Mouse (Mus musculus) neural tube, embryonic 15.5 days (tissue): Measurements from ENCODE around the gene Tmbim1. TPM values are rescaled to one million over a fixed set of nuclear protein-coding genes. Genes with fewer than 3 reads are reported as not detected.
"Not testable (repeated sequence)": the region's sequence is repeated elsewhere in the genome, so short reads cannot be mapped to it uniquely, and the experiment has no call there.

Experiments
- ATAC-seq: fragments of 200-750 bp; cut with Nextera tagmentation; 2 replicates; pipeline ENCODE4 v1.8.0; 2017; ENCODE audit warnings: mild to moderate bottlenecking, moderate TSS enrichment, moderate library complexity; ENCODE audit not compliant: low FRiP score
- H3K27ac ChIP-seq: fragments of 300-500 bp; sonication (generic); replicated peaks from 2 replicates; pipeline ENCODE4 v1.5.1; 2015; ENCODE audit warnings: mild to moderate bottlenecking, inconsistent platforms
- H3K27me3 ChIP-seq: fragments of 300-500 bp; sonication (generic); replicated peaks from 2 replicates; pipeline ENCODE4 v1.6.1; 2015; ENCODE audit warnings: inconsistent platforms
- H3K36me3 ChIP-seq: fragments of 300-500 bp; sonication (generic); 2 replicates; pipeline ENCODE4 v1.6.1; 2015; ENCODE audit warnings: inconsistent platforms
- H3K4me1 ChIP-seq: fragments of 300-500 bp; sonication (generic); 2 replicates; pipeline ENCODE4 v1.6.1; 2015; ENCODE audit warnings: inconsistent platforms
- H3K4me2 ChIP-seq: fragments of 300-500 bp; sonication (generic); 2 replicates; pipeline ENCODE4 v1.6.1; 2015; ENCODE audit warnings: inconsistent platforms, mild to moderate bottlenecking, moderate library complexity
- H3K4me3 ChIP-seq: fragments of 300-500 bp; sonication (generic); replicated peaks from 2 replicates; pipeline ENCODE4 v1.5.1; 2015; ENCODE audit warnings: mild to moderate bottlenecking, inconsistent platforms
- H3K9ac ChIP-seq: fragments of 300-500 bp; sonication (generic); replicated peaks from 2 replicates; pipeline ENCODE4 v1.6.1; 2015; ENCODE audit warnings: mild to moderate bottlenecking, inconsistent platforms
- H3K9me3 ChIP-seq: fragments of 300-500 bp; sonication (generic); replicated peaks from 2 replicates; pipeline ENCODE4 v1.6.1; 2016; ENCODE audit warnings: inconsistent platforms
- WGBS: fragments of 180-500 bp; shearing (Covaris S2); methylation state at CpG from one replicate; pipeline ENCODE4 v1.1.7; 2015; ENCODE audit warnings: mixed read lengths; 5-methylcytosine and 5-hydroxymethylcytosine counted together
- polyA plus RNA-seq: library from polyadenylated mRNA; unstranded; fragments of >200 nt; fragmentation: Nextera tagmentation; extraction: Ambion mirVana; gene quantifications from 2 replicates; pipeline ENCODE4 v1.2.1, GENCODE M21; 2015

The Tmbim1 gene
- polyA plus RNA-seq, 1 experiment from 2014 or later, result 10.1 TPM

GRCm38 (mm10) chr1:74293306-74293960 lies 12.0 kb downstream of the Tmbim1 start:
- no peak overlapping the region for H3K4me3 ChIP-seq
- H3K27ac ChIP-seq, result no peak overlapping the region
- H3K4me2 ChIP-seq, result no peak overlapping the region
- H3K9ac ChIP-seq, result no peak overlapping the region
- H3K36me3 ChIP-seq, result peaks cover 33% of the 10 kb centered on the region
- peaks cover 62% of the 10 kb centered on the region for H3K4me1 ChIP-seq
- no peaks in the 10 kb centered on the region for H3K9me3 ChIP-seq
- no peak for ATAC-seq
- 89% methylated on average over 8 of the region's 8 CpGs for WGBS
- H3K27me3 ChIP-seq, result no peaks in the 10 kb centered on the region

- WGBS, result 87% methylated on average over 11 of the region's 11 CpGs
- H3K36me3 ChIP-seq, result peaks cover 33% of the 10 kb centered on the region
Measured at GRCm38 (mm10) chr1:74292331-74293020, 12.9 kb downstream of the Tmbim1 start.

GRCm38 (mm10) chr1:74290141-74290540 lies 15.3 kb downstream of the Tmbim1 start:
- no peaks in the 10 kb centered on the region for H3K27me3 ChIP-seq
- H3K4me1 ChIP-seq, result peaks cover 57% of the 10 kb centered on the region
- 87% methylated on average over 5 of the region's 5 CpGs for WGBS
- peaks cover 31% of the 10 kb centered on the region for H3K36me3 ChIP-seq
- H3K4me3 ChIP-seq, result no peak overlapping the region
- no peaks in the 10 kb centered on the region for H3K9me3 ChIP-seq
- no peak overlapping the region for H3K27ac ChIP-seq
- no peak overlapping the region for H3K4me2 ChIP-seq
- H3K9ac ChIP-seq, result no peak overlapping the region
- ATAC-seq, result no peak

More at GRCm38 (mm10) chr1:74292331-74293020, 12.9 kb downstream of the Tmbim1 start:
- no peak overlapping the region for H3K27ac ChIP-seq
- H3K4me3 ChIP-seq, result no peak overlapping the region
- peaks cover 62% of the 10 kb centered on the region for H3K4me1 ChIP-seq
- no peaks in the 10 kb centered on the region for H3K9me3 ChIP-seq
- H3K27me3 ChIP-seq, result no peaks in the 10 kb centered on the region
- ATAC-seq, result no peak
- no peak overlapping the region for H3K9ac ChIP-seq
- no peak overlapping the region for H3K4me2 ChIP-seq

GRCm38 (mm10) chr1:74289740-74290139 lies 15.7 kb downstream of the Tmbim1 start:
- H3K36me3 ChIP-seq, result peaks cover 31% of the 10 kb centered on the region
- H3K27ac ChIP-seq, result no peak overlapping the region
- H3K27me3 ChIP-seq, result no peaks in the 10 kb centered on the region
- H3K4me2 ChIP-seq, result no peak overlapping the region
- no peak overlapping the region for H3K9ac ChIP-seq
- H3K4me3 ChIP-seq, result no peak overlapping the region
- no peaks in the 10 kb centered on the region for H3K9me3 ChIP-seq
- ATAC-seq, result no peak
- 77% methylated on average over 2 of the region's 2 CpGs for WGBS
- peaks cover 53% of the 10 kb centered on the region for H3K4me1 ChIP-seq

- H3K4me3 ChIP-seq, result no peak overlapping the region
- H3K36me3 ChIP-seq, result peaks cover 31% of the 10 kb centered on the region
- WGBS, result 93% methylated on average over 9 of the region's 9 CpGs
- ATAC-seq, result no peak
- H3K27me3 ChIP-seq, result no peaks in the 10 kb centered on the region
- peaks cover 50% of the 10 kb centered on the region for H3K4me1 ChIP-seq
- no peaks in the 10 kb centered on the region for H3K9me3 ChIP-seq
- no peak overlapping the region for H3K27ac ChIP-seq
- no peak overlapping the region for H3K4me2 ChIP-seq
- H3K9ac ChIP-seq, result no peak overlapping the region
Measured at GRCm38 (mm10) chr1:74289248-74289647, 16.2 kb downstream of the Tmbim1 start.

GRCm38 (mm10) chr1:74288327-74288726 lies 17.1 kb downstream of the Tmbim1 start:
- WGBS, result 79% methylated on average over 4 of the region's 4 CpGs
- Histone ChIP-seq H3K27me3 (no peaks in the 10 kb centered on the region), H3K27ac (no peak overlapping the region), H3K4me1 (peaks cover 49% of the 10 kb centered on the region), H3K9ac (peak overlapping the region; percentile 14; the same call in 1 of the 2 replicates), H3K4me3 (no peak overlapping the region), H3K9me3 (no peaks in the 10 kb centered on the region), H3K36me3 (peaks cover 25% of the 10 kb centered on the region), H3K4me2 (no peak overlapping the region)
- no peak for ATAC-seq

GRCm38 (mm10) chr1:74286869-74287607 lies 18.4 kb downstream of the Tmbim1 start:
- not testable (repeated sequence) for H3K9me3 ChIP-seq, H3K9ac ChIP-seq, ATAC-seq, H3K4me3 ChIP-seq, H3K27ac ChIP-seq, H3K27me3 ChIP-seq, H3K4me2 ChIP-seq
- 60% methylated on average over 15 of the region's 17 CpGs for WGBS
- Histone ChIP-seq H3K4me1 (peaks cover 61% of the 10 kb centered on the region), H3K36me3 (peaks cover 31% of the 10 kb centered on the region)

GRCm38 (mm10) chr1:74285212-74286010 lies 20.0 kb downstream of the Tmbim1 start:
- WGBS, result 3% methylated on average over 23 of the region's 23 CpGs
- H3K9me3 ChIP-seq, result no peaks in the 10 kb centered on the region
- peaks cover 40% of the 10 kb centered on the region for H3K36me3 ChIP-seq
- peak overlapping the region; percentile 80 for H3K4me3 ChIP-seq
- H3K27me3 ChIP-seq, result no peaks in the 10 kb centered on the region
- peak overlapping the region; percentile 69 for H3K9ac ChIP-seq
- peak overlapping the region; percentile 66 for H3K27ac ChIP-seq
- peak overlapping the region; percentile 72 for H3K4me2 ChIP-seq
- peaks cover 65% of the 10 kb centered on the region for H3K4me1 ChIP-seq
- peak; percentile 19; the same call in 1 of the 2 replicates for ATAC-seq

- Histone ChIP-seq H3K4me3 (peak within 1 kb of the TSS; percentile 80), H3K27me3 (no peaks in the 10 kb centered on the region), H3K9me3 (no peaks in the 10 kb centered on the region), H3K36me3 (peaks cover 42% of the 10 kb centered on the region), H3K27ac (peak within 1 kb of the TSS; percentile 87), H3K9ac (peak within 1 kb of the TSS; percentile 78), H3K4me2 (peak within 1 kb of the TSS; percentile 86), H3K4me1 (peaks cover 57% of the 10 kb centered on the region)
- under 1% methylated on average over 56 of the region's 56 CpGs for WGBS
- ATAC-seq, result peak; percentile 96
Measured at GRCm38 (mm10) chr1:74284543-74285160, 20.8 kb downstream of the Tmbim1 start, which contains the start of the genes Aamp and Pnkd. Aamp (minus strand) TSS chr1:74284738. Pnkd (plus strand) TSS chr1:74284930.

- WGBS, result 14% methylated on average over 15 of the region's 15 CpGs
- Histone ChIP-seq H3K9ac (peak overlapping the region; percentile 78), H3K27me3 (no peaks in the 10 kb centered on the region), H3K4me3 (peak overlapping the region; percentile 80), H3K27ac (peak overlapping the region; percentile 87), H3K4me1 (peaks cover 51% of the 10 kb centered on the region), H3K4me2 (peak overlapping the region; percentile 86), H3K36me3 (peaks cover 41% of the 10 kb centered on the region), H3K9me3 (no peaks in the 10 kb centered on the region)
- ATAC-seq, result peak; percentile 73
Measured at GRCm38 (mm10) chr1:74283686-74284463, 21.5 kb downstream of the Tmbim1 start.
